Mouse (Mus musculus) central nervous system, embryonic 14 days (tissue): Measurements from ENCODE around the gene Taar3. TPM values are rescaled to one million over a fixed set of nuclear protein-coding genes. Genes with fewer than 3 reads are reported as not detected.

Experiments used
- polyA plus RNA-seq: library from polyadenylated mRNA; depleted of rRNA; stranded (reverse); fragments of >200 nt; gene quantifications from 2 replicates; pipeline ENCODE4 v1.2.3, GENCODE M21; 2012; rRNA removed

Gene Taar3
- not detected in 2 replicates for polyA plus RNA-seq

GRCm38 (mm10) chr10:23949508-23950005 is at the start of gene Taar3:
Taar3 (plus strand) TSS chr10:23949558.

GRCm38 (mm10) chr10:23920056-23920455 is 29.3 kb upstream of the Taar3 start, which contains the start of gene Taar1:
Taar1 (plus strand) TSS chr10:23920356.

GRCm38 (mm10) chr10:23938312-23938711 is 11.0 kb upstream of the Taar3 start, which contains the start of gene Taar2:
Taar2 (plus strand) TSS chr10:23938572.

GRCm38 (mm10) chr10:23960444-23960915 is 11.1 kb downstream of the Taar3 start, which contains the start of gene Taar4:
Taar4 (plus strand) TSS chr10:23960494.

GRCm38 (mm10) chr10:23970656-23971165 is 21.4 kb downstream of the Taar3 start, which contains the start of gene Taar5:
Taar5 (plus strand) TSS chr10:23970706.

GRCm38 (mm10) chr10:23985546-23985945 is 36.2 kb downstream of the Taar3 start, which contains the start of gene Taar6:
Taar6 (minus strand) TSS chr10:23985646.

GRCm38 (mm10) chr10:23993381-23993780 is 44.0 kb downstream of the Taar3 start, which contains the start of gene Taar7a:
Taar7a (minus strand) TSS chr10:23993481.

GRCm38 (mm10) chr10:23999639-24000038 is 50.3 kb downstream of the Taar3 start, which contains the start of gene Taar7b:
Taar7b (plus strand) TSS chr10:23999939.

Other genes starting within 250 kb of the Taar3 start
- 3,495 and 3,764 TPM in 2 replicates for gene Rps12, start 162.3 kb upstream of the Taar3 start, polyA plus RNA-seq
- 26.0 and 26.3 TPM in 2 replicates for gene Slc18b1, start 152.6 kb upstream of the Taar3 start, polyA plus RNA-seq
- gene Vnn3, start 98.1 kb upstream of the Taar3 start, polyA plus RNA-seq: 0.05 TPM in 1 of 2 replicates, not detected in the other
- gene Vnn1, start 54.9 kb upstream of the Taar3 start, polyA plus RNA-seq: 0.17 and 0.50 TPM in 2 replicates
- gene Taar1, start 29.2 kb upstream of the Taar3 start, polyA plus RNA-seq: not detected in 2 replicates
- gene Taar2, start 11.0 kb upstream of the Taar3 start, polyA plus RNA-seq: not detected in 2 replicates
- gene Taar4, start 10.9 kb downstream of the Taar3 start, polyA plus RNA-seq: not detected in 2 replicates
- gene Taar5, start 21.1 kb downstream of the Taar3 start, polyA plus RNA-seq: 0.18 and 0.93 TPM in 2 replicates
- gene Taar6, start 36.1 kb downstream of the Taar3 start, polyA plus RNA-seq: not detected in 2 replicates
- not detected in 2 replicates for gene Taar7a, start 43.9 kb downstream of the Taar3 start, polyA plus RNA-seq
- gene Taar7b, start 50.4 kb downstream of the Taar3 start, polyA plus RNA-seq: not detected in 2 replicates
- gene Taar7d, start 77.7 kb downstream of the Taar3 start, polyA plus RNA-seq: not detected in 2 replicates
- gene Taar7e, start 88.1 kb downstream of the Taar3 start, polyA plus RNA-seq: not detected in 2 replicates
- gene Taar7f, start 100.0 kb downstream of the Taar3 start, polyA plus RNA-seq: not detected in 2 replicates
- not detected in 2 replicates for gene Taar8a, start 126.9 kb downstream of the Taar3 start, polyA plus RNA-seq
- gene Taar8b, start 142.7 kb downstream of the Taar3 start, polyA plus RNA-seq: not detected in 2 replicates
- not detected in 2 replicates for gene Taar8c, start 152.4 kb downstream of the Taar3 start, polyA plus RNA-seq
- gene Taar9, start 160.0 kb downstream of the Taar3 start, polyA plus RNA-seq: not detected in 2 replicates
- 160 and 189 TPM in 2 replicates for gene Stx7, start 199.7 kb downstream of the Taar3 start, polyA plus RNA-seq